Mouse (Mus musculus): ENCODE measurements around the gene Pfdn2. TPM values are rescaled to one million over a fixed set of nuclear protein-coding genes. Genes with fewer than 3 reads are reported as not detected.

Pfdn2 gene
- polyA plus RNA-seq, 1 experiment from 2014 or later, result 164 TPM

- no peak for ATAC-seq (ENCODE audit: low FRiP score)
- Histone ChIP-seq H3K27ac (no peak overlapping the region), H3K36me3 (no peaks in the 10 kb centered on the region)
These were observed 38.9 kb downstream of the Pfdn2 start for GRCm38 (mm10) chr1:171384361-171384760.

GRCm38 (mm10) chr1:171385171-171385570, 39.7 kb downstream of the Pfdn2 start:
- Histone ChIP-seq H3K27ac (no peak overlapping the region), H3K36me3 (no peaks in the 10 kb centered on the region), H3K4me1 (replicated peaks) (peaks cover 8% of the 10 kb centered on the region), H3K4me3 (no peak overlapping the region), H3K9ac (no peak overlapping the region), H3K27me3 (peaks cover 7% of the 10 kb centered on the region; the same call in 1 of the 2 replicates), H3K4me2 (no peak overlapping the region), H3K9me3 (no peaks in the 10 kb centered on the region)
- no peak for ATAC-seq (ENCODE audit: low FRiP score)
- 64% methylated on average over 9 of the region's 9 CpGs for whole genome bisulfite sequencing

More at GRCm38 (mm10) chr1:171384361-171384760, 38.9 kb downstream of the Pfdn2 start:
- no peak overlapping the region for H3K9ac ChIP-seq
- H3K9me3 ChIP-seq, result no peaks in the 10 kb centered on the region
- 75% methylated on average over 9 of the region's 9 CpGs for WGBS
- peaks cover 13% of the 10 kb centered on the region; the same call in 1 of the 2 replicates for H3K27me3 ChIP-seq
- no peak overlapping the region for H3K4me3 ChIP-seq
- H3K4me1 ChIP-seq (replicated peaks), result peaks cover 15% of the 10 kb centered on the region
- H3K4me2 ChIP-seq, result no peak overlapping the region

GRCm38 (mm10) chr1:171387099-171387498, 41.6 kb downstream of the Pfdn2 start:
- 21% methylated on average over 6 of the region's 6 CpGs for WGBS
- ATAC-seq (ENCODE audit: low FRiP score), result no peak

GRCm38 (mm10) chr1:171388376-171389102, 43.1 kb downstream of the Pfdn2 start, which contains the start of gene Arhgap30:
Gene Arhgap30 (plus strand): TSS chr1:171388954.
- H3K4me3 ChIP-seq, result no peak within 1 kb of the TSS
- H3K36me3 ChIP-seq, result no peaks in the 10 kb centered on the region
- H3K27me3 ChIP-seq, result no peaks in the 10 kb centered on the region
- no peaks in the 10 kb centered on the region for H3K9me3 ChIP-seq
- ATAC-seq (ENCODE audit: low FRiP score), result no peak
- H3K27ac ChIP-seq, result no peak within 1 kb of the TSS
- H3K9ac ChIP-seq, result no peak within 1 kb of the TSS
- peaks cover 3% of the 10 kb centered on the region for H3K4me1 ChIP-seq (replicated peaks)
- H3K4me2 ChIP-seq, result no peak within 1 kb of the TSS
- 80% methylated on average over 15 of the region's 15 CpGs for WGBS

More at GRCm38 (mm10) chr1:171387099-171387498, 41.6 kb downstream of the Pfdn2 start:
- H3K36me3 ChIP-seq, result no peaks in the 10 kb centered on the region
- H3K27ac ChIP-seq, result no peak overlapping the region
- H3K27me3 ChIP-seq, result no peaks in the 10 kb centered on the region
- H3K4me1 ChIP-seq (replicated peaks), result peaks cover 3% of the 10 kb centered on the region
- no peaks in the 10 kb centered on the region for H3K9me3 ChIP-seq
- H3K9ac ChIP-seq, result peak overlapping the region; percentile 49; the same call in 1 of the 2 replicates
- H3K4me3 ChIP-seq, result no peak overlapping the region
- no peak overlapping the region for H3K4me2 ChIP-seq

GRCm38 (mm10) chr1:171390101-171390500, 44.6 kb downstream of the Pfdn2 start:
- no peak overlapping the region for H3K27ac ChIP-seq
- H3K4me3 ChIP-seq, result no peak overlapping the region
- peaks cover 3% of the 10 kb centered on the region for H3K4me1 ChIP-seq (replicated peaks)
- no peak for ATAC-seq (ENCODE audit: low FRiP score)
- no peak overlapping the region for H3K9ac ChIP-seq
- whole genome bisulfite sequencing, result 77% methylated on average over 4 of the region's 4 CpGs
- no peaks in the 10 kb centered on the region for H3K36me3 ChIP-seq
- no peaks in the 10 kb centered on the region for H3K9me3 ChIP-seq
- no peak overlapping the region for H3K4me2 ChIP-seq
- H3K27me3 ChIP-seq, result 0 out of 2 replicates have a peak, but pooled peaks cover 6% of the 10 kb centered on the region

GRCm38 (mm10) chr1:171401821-171402220, 56.4 kb downstream of the Pfdn2 start:
- no peak overlapping the region for H3K27ac ChIP-seq
- H3K27me3 ChIP-seq, result peaks cover 10% of the 10 kb centered on the region
- no peak for ATAC-seq (ENCODE audit: low FRiP score)
- H3K9me3 ChIP-seq, result no peaks in the 10 kb centered on the region
- no peaks in the 10 kb centered on the region for H3K36me3 ChIP-seq
- H3K4me2 ChIP-seq, result no peak overlapping the region
- H3K4me3 ChIP-seq, result no peak overlapping the region
- no peak overlapping the region for H3K9ac ChIP-seq
- WGBS, result 78% methylated on average over 4 of the region's 4 CpGs
- H3K4me1 ChIP-seq (replicated peaks), result no peaks in the 10 kb centered on the region

- ATAC-seq (ENCODE audit: low FRiP score), result no peak
- H3K9me3 ChIP-seq, result no peaks in the 10 kb centered on the region
- H3K4me3 ChIP-seq, result no peak overlapping the region
- no peaks in the 10 kb centered on the region for H3K36me3 ChIP-seq
- peaks cover 19% of the 10 kb centered on the region for H3K27me3 ChIP-seq
- H3K9ac ChIP-seq, result no peak overlapping the region
- H3K4me2 ChIP-seq, result no peak overlapping the region
- H3K4me1 ChIP-seq (replicated peaks), result no peaks in the 10 kb centered on the region
- no peak overlapping the region for H3K27ac ChIP-seq
- 83% methylated on average over 6 of the region's 9 CpGs for WGBS
These were observed 57.5 kb downstream of the Pfdn2 start for GRCm38 (mm10) chr1:171402991-171403390.

- Histone ChIP-seq H3K27ac (no peak overlapping the region), H3K36me3 (no peaks in the 10 kb centered on the region), H3K9me3 (no peaks in the 10 kb centered on the region), H3K4me3 (no peak overlapping the region), H3K9ac (no peak overlapping the region), H3K4me1 (replicated peaks) (no peaks in the 10 kb centered on the region), H3K27me3 (peaks cover 33% of the 10 kb centered on the region), H3K4me2 (no peak overlapping the region)
- WGBS, result 88% methylated on average over 5 of the region's 5 CpGs
- no peak for ATAC-seq (ENCODE audit: low FRiP score)
These were observed 61.8 kb downstream of the Pfdn2 start for GRCm38 (mm10) chr1:171407263-171407662.

Other genes with a start within 250 kb of the Pfdn2 start
- gene Cfap126, start 231.8 kb upstream of the Pfdn2 start, polyA plus RNA-seq (2015; fragmentation: Nextera tagmentation; extraction: Ambion mirVana), result 9.4 and 18.4 TPM in 2 replicates
- gene Sdhc, start 195.1 kb upstream of the Pfdn2 start, polyA plus RNA-seq (2015; fragmentation: Nextera tagmentation; extraction: Ambion mirVana), result 256 and 259 TPM in 2 replicates
- 4.9 and 7.9 TPM in 2 replicates for gene Mpz, start 195.0 kb upstream of the Pfdn2 start, polyA plus RNA-seq (2015; fragmentation: Nextera tagmentation; extraction: Ambion mirVana)
- gene Pcp4l1, start 149.4 kb upstream of the Pfdn2 start, polyA plus RNA-seq (2015; fragmentation: Nextera tagmentation; extraction: Ambion mirVana), result 25.1 and 44.1 TPM in 2 replicates
- gene Nr1i3, start 131.7 kb upstream of the Pfdn2 start, polyA plus RNA-seq (2015; fragmentation: Nextera tagmentation; extraction: Ambion mirVana), result 0.32 and 0.48 TPM in 2 replicates
- gene Tomm40l, start 123.2 kb upstream of the Pfdn2 start, polyA plus RNA-seq (2015; fragmentation: Nextera tagmentation; extraction: Ambion mirVana), result 35.4 and 42.4 TPM in 2 replicates
- 4.4 and 6.0 TPM in 2 replicates for gene Apoa2, start 120.6 kb upstream of the Pfdn2 start, polyA plus RNA-seq (2015; fragmentation: Nextera tagmentation; extraction: Ambion mirVana)
- gene Fcer1g, start 111.3 kb upstream of the Pfdn2 start, polyA plus RNA-seq (2015; fragmentation: Nextera tagmentation; extraction: Ambion mirVana), result 29.4 and 33.8 TPM in 2 replicates
- 4.9 and 5.0 TPM in 2 replicates for gene Adamts4, start 95.2 kb upstream of the Pfdn2 start, polyA plus RNA-seq (2015; fragmentation: Nextera tagmentation; extraction: Ambion mirVana)
- gene Ndufs2, start 94.3 kb upstream of the Pfdn2 start, polyA plus RNA-seq (2015; fragmentation: Nextera tagmentation; extraction: Ambion mirVana), result 222 and 228 TPM in 2 replicates
- 105 and 110 TPM in 2 replicates for gene B4galt3, start 75.3 kb upstream of the Pfdn2 start, polyA plus RNA-seq (2015; fragmentation: Nextera tagmentation; extraction: Ambion mirVana)
- 45.0 and 51.1 TPM in 2 replicates for gene Ppox, start 64.5 kb upstream of the Pfdn2 start, polyA plus RNA-seq (2015; fragmentation: Nextera tagmentation; extraction: Ambion mirVana)
- gene Usp21, start 57.7 kb upstream of the Pfdn2 start, polyA plus RNA-seq (2015; fragmentation: Nextera tagmentation; extraction: Ambion mirVana), result 106 and 107 TPM in 2 replicates
- 125 and 128 TPM in 2 replicates for gene Ufc1, start 50.6 kb upstream of the Pfdn2 start, polyA plus RNA-seq (2015; fragmentation: Nextera tagmentation; extraction: Ambion mirVana)
- 51.6 and 52.3 TPM in 2 replicates for gene Dedd, start 16.5 kb upstream of the Pfdn2 start, polyA plus RNA-seq (2015; fragmentation: Nextera tagmentation; extraction: Ambion mirVana)
- gene Nit1, start within 50 bp of the Pfdn2 start, polyA plus RNA-seq (2015; fragmentation: Nextera tagmentation; extraction: Ambion mirVana), result 54.8 and 59.7 TPM in 2 replicates
- 2.8 and 3.3 TPM in 2 replicates for gene Klhdc9, start 15.1 kb downstream of the Pfdn2 start, polyA plus RNA-seq (2015; fragmentation: Nextera tagmentation; extraction: Ambion mirVana)
- gene Nectin4, start 24.4 kb downstream of the Pfdn2 start, polyA plus RNA-seq (2015; fragmentation: Nextera tagmentation; extraction: Ambion mirVana), result 1.4 and 1.7 TPM in 2 replicates
- gene Arhgap30, start 43.3 kb downstream of the Pfdn2 start, polyA plus RNA-seq (2015; fragmentation: Nextera tagmentation; extraction: Ambion mirVana), result 1.00 and 1.0 TPM in 2 replicates
- gene Usf1, start 65.6 kb downstream of the Pfdn2 start, polyA plus RNA-seq (2015; fragmentation: Nextera tagmentation; extraction: Ambion mirVana), result 202 and 209 TPM in 2 replicates
- 10.0 and 11.7 TPM in 2 replicates for gene Tstd1, start 73.2 kb downstream of the Pfdn2 start, polyA plus RNA-seq (2015; fragmentation: Nextera tagmentation; extraction: Ambion mirVana)
- 12.2 and 13.3 TPM in 2 replicates for gene F11r, start 91.9 kb downstream of the Pfdn2 start, polyA plus RNA-seq (2015; fragmentation: Nextera tagmentation; extraction: Ambion mirVana)
- 32.0 and 34.5 TPM in 2 replicates for gene Alyref2, start 157.8 kb downstream of the Pfdn2 start, polyA plus RNA-seq (2015; fragmentation: Nextera tagmentation; extraction: Ambion mirVana)
- gene Itln1, start 189.6 kb downstream of the Pfdn2 start, polyA plus RNA-seq (2015; fragmentation: Nextera tagmentation; extraction: Ambion mirVana), result not detected in 2 replicates
- 0.04 TPM in 1 of 2 replicates, not detected in the other for gene Cd244a, start 213.5 kb downstream of the Pfdn2 start, polyA plus RNA-seq (2015; fragmentation: Nextera tagmentation; extraction: Ambion mirVana)